Mouse (Mus musculus) brain, adult 2 months (tissue): ENCODE data around the gene Npff.

Source experiments
- DNase-seq: peaks from one replicate; pipeline ENCODE4 v3.0.0; 2011; ENCODE audit warnings: low read depth, low spot score

The Npff gene

GRCm38 (mm10) chr15:102519211-102520141, 5.3 kb downstream of the Npff start:
- no peak for DNase-seq

GRCm38 (mm10) chr15:102518859-102519201, 5.9 kb downstream of the Npff start:
- no peak for DNase-seq

- peak; percentile 100 for DNase-seq
Measured at GRCm38 (mm10) chr15:102517976-102518858, 6.5 kb downstream of the Npff start, which contains the start of gene Tarbp2. Tarbp2 (plus strand) TSS chr15:102518192.

- no peak for DNase-seq
Measured at GRCm38 (mm10) chr15:102517631-102517975, 7.1 kb downstream of the Npff start.

- peak; percentile 94 for DNase-seq
Measured at GRCm38 (mm10) chr15:102516728-102517404, 7.9 kb downstream of the Npff start, which contains the start of gene Map3k12. Map3k12 (minus strand) TSS chr15:102517064.

GRCm38 (mm10) chr15:102516293-102516692, 8.4 kb downstream of the Npff start:
- peak; percentile 68 for DNase-seq

GRCm38 (mm10) chr15:102515791-102516190, 9.0 kb downstream of the Npff start:
- no peak for DNase-seq

- no peak for DNase-seq
Measured at GRCm38 (mm10) chr15:102515261-102515660, 9.5 kb downstream of the Npff start.

- no peak for DNase-seq
Measured at GRCm38 (mm10) chr15:102513004-102513403, 11.7 kb downstream of the Npff start.

- no peak for DNase-seq
Measured at GRCm38 (mm10) chr15:102512471-102512870, 12.3 kb downstream of the Npff start.

- peak; percentile 61 for DNase-seq
Measured at GRCm38 (mm10) chr15:102512010-102512409, 12.7 kb downstream of the Npff start.

- DNase-seq: no peak
Measured at GRCm38 (mm10) chr15:102511285-102511833, 13.4 kb downstream of the Npff start.

GRCm38 (mm10) chr15:102510590-102511284, 14.0 kb downstream of the Npff start:
- DNase-seq: peak; percentile 92

- DNase-seq: peak; percentile 57
Measured at GRCm38 (mm10) chr15:102510110-102510509, 14.6 kb downstream of the Npff start.

- DNase-seq: no peak
Measured at GRCm38 (mm10) chr15:102508336-102508735, 16.4 kb downstream of the Npff start.

- DNase-seq: no peak
Measured at GRCm38 (mm10) chr15:102507561-102507960, 17.2 kb downstream of the Npff start.

GRCm38 (mm10) chr15:102506864-102507263, 17.9 kb downstream of the Npff start:
- DNase-seq: no peak

- DNase-seq: no peak
Measured at GRCm38 (mm10) chr15:102506464-102506830, 18.3 kb downstream of the Npff start.

- no peak for DNase-seq
Measured at GRCm38 (mm10) chr15:102505770-102506463, 18.8 kb downstream of the Npff start.

- DNase-seq: no peak
Measured at GRCm38 (mm10) chr15:102505073-102505769, 19.5 kb downstream of the Npff start.
